8 mouse cellular contexts compared by ENCODE assay signal in the genomic region with DNA sequence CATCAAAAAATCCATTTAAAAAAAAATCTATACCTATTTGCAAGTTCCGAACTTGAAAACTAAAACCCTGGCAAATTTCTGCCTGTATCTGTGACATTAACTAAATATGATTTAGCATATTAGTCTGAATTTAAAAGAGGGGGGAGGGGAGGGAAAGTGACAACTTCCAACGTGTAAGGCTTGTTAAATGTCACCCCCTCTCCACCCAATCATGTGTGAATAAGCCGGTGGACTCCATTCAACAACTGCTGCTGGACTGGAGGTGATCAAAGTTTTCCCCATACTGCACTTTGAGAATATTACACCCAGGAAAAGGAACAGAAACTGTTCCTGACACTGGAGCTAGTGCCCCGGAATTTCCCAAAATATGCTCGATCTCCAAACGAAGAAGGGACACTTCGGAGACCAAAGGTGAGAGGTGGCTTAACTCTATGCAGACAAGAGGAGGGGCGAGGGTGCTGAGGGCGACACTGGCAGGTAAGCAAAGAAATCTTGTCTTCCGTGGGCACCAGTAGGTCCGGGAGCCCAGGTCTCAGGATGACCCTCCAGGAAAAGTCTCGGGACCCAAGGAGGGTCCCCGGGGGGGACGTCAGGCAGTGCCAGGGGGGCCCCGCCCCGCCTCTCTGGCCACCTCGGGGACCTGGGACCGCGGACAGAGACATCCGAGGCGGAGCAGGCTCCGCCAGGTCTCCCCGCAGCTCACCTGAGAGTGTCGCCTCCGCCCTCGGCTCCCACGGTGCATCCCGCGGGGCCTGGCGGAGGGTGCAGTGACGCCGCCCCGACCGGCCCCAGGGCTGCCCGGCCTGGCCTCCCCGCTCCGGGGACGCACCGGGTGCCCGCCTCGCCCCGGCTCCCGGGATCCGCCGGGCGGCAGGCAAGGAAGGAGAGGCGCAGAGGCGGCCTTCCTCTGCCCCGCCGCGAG. TPM values are rescaled to one million over a fixed set of nuclear protein-coding genes. Genes with fewer than 3 reads are reported as not detected.
DNase-seq lines count a peak whose midpoint lies in the region; ATAC-seq and TF ChIP-seq lines count a peak whose summit lies in the region.

No protein-coding gene starts in this region.

- intact Hi-C loops in heart, adult 2 months (cut with DNase I), result loop anchor here (1.0 to 5.0 kb wide), 2 partner anchors 64 to 160 kb away; a partner anchor contains a TSS

- peak overlapping the region; percentile 92 for H3K9ac ChIP-seq in heart, adult 2 months (ENCODE audit: low read depth, low read length)
- H3K9ac ChIP-seq in limb, embryonic 15.5 days, result peak overlapping the region; percentile 100
- peak overlapping the region; percentile 99 for H3K9ac ChIP-seq in midbrain, postnatal 0 days (replicated peaks; ENCODE audit: low read length, poor library complexity, severe bottlenecking)

- peaks cover 4% of the 10 kb centered on the region for H3K4me1 ChIP-seq in heart, adult 2 months (ENCODE audit: control insufficient read depth, insufficient read depth, low read length)
- peaks cover 5% of the 10 kb centered on the region for H3K4me1 ChIP-seq in limb, embryonic 15.5 days
- 0 out of 2 replicates have a peak, but pooled peaks cover 2% of the 10 kb centered on the region for H3K4me1 ChIP-seq in midbrain, postnatal 0 days (ENCODE audit: insufficient read depth, low read length)

- no peak for TF ChIP-seq CTCF in heart, adult 2 months (IDR thresholded peaks at IDR 0.05)
- no peak for TF ChIP-seq CTCF in midbrain, postnatal 0 days (IDR thresholded peaks at IDR 0.05)

- H3K27ac ChIP-seq in heart, adult 2 months, result peak overlapping the region; percentile 94
- peak overlapping the region; percentile 90 for H3K27ac ChIP-seq in limb, embryonic 15.5 days
- peak overlapping the region; percentile 95 for H3K27ac ChIP-seq in midbrain, postnatal 0 days (ENCODE audit: low read depth, low read length)

- peaks cover 3% of the 10 kb centered on the region; the same call in 1 of the 2 replicates for H3K36me3 ChIP-seq in heart, adult 2 months (ENCODE audit: control insufficient read depth, insufficient read depth, low read length)
- H3K36me3 ChIP-seq in limb, embryonic 15.5 days, result no peaks in the 10 kb centered on the region
- H3K36me3 ChIP-seq in midbrain, postnatal 0 days (ENCODE audit: insufficient read depth, low read length), result no peaks in the 10 kb centered on the region

- no peak for TF ChIP-seq POLR2A in heart, adult 2 months (IDR thresholded peaks at IDR 0.05; ENCODE audit: insufficient read depth, low read depth, low read length)

- no peak for TF ChIP-seq EP300 in heart, adult 2 months (IDR thresholded peaks at IDR 0.05; ENCODE audit: insufficient read depth, low read depth, low read length)

- peak overlapping the region; percentile 92 for H3K4me3 ChIP-seq in heart, adult 2 months
- peak overlapping the region; percentile 98 for H3K4me3 ChIP-seq in limb, embryonic 15.5 days
- peak overlapping the region; percentile 99 for H3K4me3 ChIP-seq in midbrain, postnatal 0 days (ENCODE audit: low read depth, low read length)

- peaks cover 8% of the 10 kb centered on the region for H3K79me2 ChIP-seq in heart, adult 2 months (replicated peaks; ENCODE audit: control insufficient read depth, insufficient read depth, low read length)

- 2% methylated on average over 46 of the region's 51 CpGs for WGBS in heart, adult 2 months
- under 1% methylated on average over 42 of the region's 51 CpGs for WGBS in limb, embryonic 15.5 days
- WGBS in midbrain, postnatal 0 days, result 3% methylated on average over 34 of the region's 51 CpGs

- peak overlapping the region; percentile 66 for H3K4me2 ChIP-seq in limb, embryonic 15.5 days
- H3K4me2 ChIP-seq in midbrain, postnatal 0 days (ENCODE audit: low read depth, low read length, poor library complexity, severe bottlenecking), result peak overlapping the region; percentile 66

- H3K9me3 ChIP-seq in limb, embryonic 15.5 days, result no peaks in the 10 kb centered on the region
- H3K9me3 ChIP-seq in midbrain, postnatal 0 days (ENCODE audit: low read length), result no peaks in the 10 kb centered on the region

- DNase-seq in heart, adult 2 months, result no peak
- no peak for DNase-seq in heart, adult 11 months
- DNase-seq in urinary bladder, adult 18-20 months (ENCODE audit: low spot score in 2 of 2), result peak; percentile 18 to 82
- no peak for DNase-seq in urinary bladder, postnatal 4 days (ENCODE audit: low spot score in 2 of 2)
- peak; percentile 8 for DNase-seq in midbrain, postnatal 0 days (ENCODE audit: low spot score)
- no peak for DNase-seq in right cerebral cortex, postnatal 25 days

- H3K27me3 ChIP-seq in heart, adult 2 months (ENCODE audit: control insufficient read depth, insufficient read depth, low read length), result no peaks in the 10 kb centered on the region
- H3K27me3 ChIP-seq in limb, embryonic 15.5 days, result no peaks in the 10 kb centered on the region
- no peaks in the 10 kb centered on the region for H3K27me3 ChIP-seq in midbrain, postnatal 0 days (ENCODE audit: insufficient read depth, low read length)

- ATAC-seq in erythroid progenitor cell, adult 5-6 weeks (replicated peaks; ENCODE audit: low FRiP score, poor library complexity, severe bottlenecking), result peak; percentile 40
- peak; percentile 48 for ATAC-seq in limb, embryonic 15.5 days (ENCODE audit: insufficient number of reproducible peaks, low FRiP score, low TSS enrichment, low read depth)
- ATAC-seq in midbrain, postnatal 0 days (ENCODE audit: low FRiP score), result peak; percentile 59

RNA-seq across cellular contexts. Expression of a gene that starts 0.6 kb away (rescaled TPM):
- total RNA-seq in heart, adult 2 months (2021), result 10 to 100 TPM; 37.1 to 38.0 TPM
- polyA plus RNA-seq in heart, adult 2 months (2012; rRNA removed), result 3.9 and 7.4 TPM in 2 replicates
- 71.7 and 94.7 TPM in 2 replicates for total RNA-seq in erythroid progenitor cell, adult 5-6 weeks (2015; ENCODE audit: low replicate concordance)
- 92.1 and 109 TPM in 2 replicates for total RNA-seq in erythroid progenitor cell, adult 5-6 weeks (2017; ENCODE audit: low replicate concordance)
- polyA plus RNA-seq in limb, embryonic 15.5 days (2015; fragmentation: Nextera tagmentation; extraction: Ambion mirVana), result 10.5 and 12.6 TPM in 2 replicates
- total RNA-seq in midbrain, postnatal 0 days (2014; rRNA removed), result 33.2 and 37.0 TPM in 2 replicates
- 8.8 and 13.0 TPM in 2 replicates for polyA plus RNA-seq in midbrain, postnatal 0 days (2015; fragmentation: Nextera tagmentation; extraction: Ambion mirVana)

Comparison
In these comparisons a context has a peak if more than half of its experiments do, and no peak if none do; other contexts are left out.
1. DNase-seq: peak in urinary bladder, adult 18-20 months (2 of 2) and midbrain, postnatal 0 days (single experiment); none in heart, adult 2 months (0 of 2), heart, adult 11 months (single experiment), urinary bladder, postnatal 4 days (0 of 2) and right cerebral cortex, postnatal 25 days (single experiment).
2. Peak in every context shown above with its lines, with median percentiles within 50 percentile points of each other: H3K27ac ChIP-seq, H3K4me3 ChIP-seq, H3K9ac ChIP-seq and ATAC-seq.